Mouse (Mus musculus): ENCODE results near the gene Vezf1. TPM values are rescaled to one million over a fixed set of nuclear protein-coding genes. Genes with fewer than 3 reads are reported as not detected.
A peak's percentile ranks its signal among the peaks of the same experiment; 100 is the strongest.

Gene Vezf1
- polyA plus RNA-seq, 1 experiment, result 13.3 TPM

DNA sequence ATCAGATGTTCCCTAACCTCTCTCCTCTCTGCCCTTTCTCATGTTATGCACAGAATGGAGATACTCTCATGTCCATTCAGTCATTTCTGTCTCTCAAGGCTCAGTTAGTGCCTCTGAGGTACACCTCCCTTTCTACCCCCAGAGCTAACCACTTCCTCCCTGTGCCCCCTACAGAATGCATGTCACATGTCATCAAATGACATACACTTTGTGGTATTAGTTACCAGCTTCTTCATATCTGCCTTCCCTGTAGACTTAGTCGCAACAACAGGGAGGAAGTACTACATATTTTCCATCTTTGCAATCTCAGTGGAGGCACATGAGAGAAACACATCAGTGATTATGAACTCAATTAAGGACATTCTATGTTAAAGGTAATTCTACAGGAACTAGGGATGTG is 23.9 kb downstream of the Vezf1 start:
- H3K27me3 ChIP-seq (ENCODE audit: control insufficient read depth, insufficient read depth, insufficient read length), result no peaks in the 10 kb centered on the region
- H3K4me3 ChIP-seq (ENCODE audit: insufficient read depth, poor library complexity, severe bottlenecking), result no peak overlapping the region
- H3K36me3 ChIP-seq (ENCODE audit: control insufficient read depth, insufficient read depth), result no peaks in the 10 kb centered on the region
- no peak overlapping the region for H3ac ChIP-seq (ENCODE audit: control insufficient read depth, insufficient read length, low read depth)
- no peaks in the 10 kb centered on the region for H3K79me3 ChIP-seq (ENCODE audit: low read depth)
- no peak for TF ChIP-seq CTCF (IDR thresholded peaks at IDR 0.05; ENCODE audit: control insufficient read depth, insufficient read depth, insufficient read length)
- TF ChIP-seq MAX (IDR thresholded peaks at IDR 0.05), result no peak
- TF ChIP-seq USF1 (IDR thresholded peaks at IDR 0.05; ENCODE audit: low read depth), result no peak
- TF ChIP-seq MYOD1 (IDR thresholded peaks at IDR 0.05; ENCODE audit: control insufficient read depth, insufficient read length, low read depth), result no peak
- no peak for TF ChIP-seq CEBPB (IDR thresholded peaks at IDR 0.05; ENCODE audit: low read depth)
- no peak for TF ChIP-seq MYOG (IDR thresholded peaks at IDR 0.05; ENCODE audit: control insufficient read depth, extremely low read depth, insufficient read length)
- no peak for TF ChIP-seq FOSL1 (IDR thresholded peaks at IDR 0.05; ENCODE audit: insufficient read depth, low read length, poor library complexity, severe bottlenecking)
- no peaks in the 10 kb centered on the region for H3K79me2 ChIP-seq (ENCODE audit: control insufficient read depth, insufficient read depth)

DNA sequence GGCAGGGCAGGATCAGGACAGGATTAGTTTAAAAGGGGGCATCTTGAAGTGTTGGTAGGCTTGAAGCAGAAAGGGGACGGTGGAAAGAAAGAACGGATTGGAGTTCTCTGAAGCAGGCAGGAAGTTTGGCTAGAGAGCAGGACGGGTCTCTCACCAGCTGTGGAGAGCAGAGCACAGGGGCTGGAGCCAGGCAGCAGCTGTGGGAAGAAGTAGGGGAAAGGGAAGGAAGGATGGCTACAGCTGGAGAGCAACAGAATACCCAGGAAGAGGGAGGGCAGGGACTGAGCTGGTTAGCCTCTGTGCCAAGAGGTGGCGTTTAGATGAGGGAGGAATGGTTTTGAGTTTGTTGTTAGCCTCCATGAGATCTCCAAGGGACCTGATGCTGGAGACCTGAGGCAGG is 29.1 kb downstream of the Vezf1 start:
- no peaks in the 10 kb centered on the region for H3K27me3 ChIP-seq (ENCODE audit: control insufficient read depth, insufficient read depth, insufficient read length)
- peaks cover 39% of the 10 kb centered on the region for H3K79me2 ChIP-seq (ENCODE audit: control insufficient read depth, insufficient read depth)
- peaks cover 16% of the 10 kb centered on the region for H3K79me3 ChIP-seq (ENCODE audit: low read depth)
- no peak for TF ChIP-seq MAX (IDR thresholded peaks at IDR 0.05)
- no peak for TF ChIP-seq USF1 (IDR thresholded peaks at IDR 0.05; ENCODE audit: low read depth)
- H3K4me3 ChIP-seq (ENCODE audit: insufficient read depth, poor library complexity, severe bottlenecking), result no peak overlapping the region
- no peak overlapping the region for H3ac ChIP-seq (ENCODE audit: control insufficient read depth, insufficient read length, low read depth)
- no peaks in the 10 kb centered on the region for H3K36me3 ChIP-seq (ENCODE audit: control insufficient read depth, insufficient read depth)

DNA sequence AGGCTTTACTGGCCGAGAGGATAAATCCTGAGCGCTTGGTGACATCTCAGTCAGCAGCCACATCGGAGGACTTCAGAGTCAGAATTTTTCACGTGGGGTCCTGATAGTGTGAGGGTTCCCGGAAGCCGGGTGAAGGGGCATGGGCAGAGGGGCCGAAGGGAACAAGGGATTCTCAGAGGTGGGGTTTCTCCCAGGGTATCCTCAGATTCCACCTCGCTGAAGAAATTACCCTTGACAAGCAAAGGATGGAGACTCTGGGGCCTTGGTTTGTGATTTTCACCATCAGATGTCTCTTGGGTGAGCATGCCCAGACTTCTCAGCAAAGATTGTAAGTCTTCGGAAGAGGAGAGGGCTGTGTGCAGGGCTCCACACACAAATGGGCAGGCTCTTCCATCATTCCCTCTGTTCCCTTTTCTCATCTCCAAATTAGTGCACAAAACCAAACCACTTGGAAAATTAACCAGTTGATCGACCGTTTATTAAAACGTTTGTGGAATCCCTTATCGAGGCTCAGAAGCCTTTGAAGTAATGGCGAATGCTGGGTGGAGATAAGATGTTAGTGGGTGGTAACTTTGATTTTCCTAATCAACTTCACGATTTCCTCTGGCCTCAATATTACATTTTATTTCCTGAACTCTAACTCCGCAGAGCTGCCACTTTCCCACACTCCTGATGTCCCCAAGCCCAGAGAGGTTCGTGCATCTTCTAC is 30.1 kb downstream of the Vezf1 start, which contains the start of gene Cuedc1:
Cuedc1 (plus strand) TSS at position 38 of the 709 bp plus-strand sequence.
- H3K79me3 ChIP-seq (ENCODE audit: low read depth), result peaks cover 22% of the 10 kb centered on the region
- H3K4me3 ChIP-seq (ENCODE audit: insufficient read depth, poor library complexity, severe bottlenecking), result peak within 1 kb of the TSS; percentile 72
- TF ChIP-seq MYOD1 (IDR thresholded peaks at IDR 0.05; ENCODE audit: control insufficient read depth, insufficient read length, low read depth), result no peak
- TF ChIP-seq CEBPB (IDR thresholded peaks at IDR 0.05; ENCODE audit: low read depth), result no peak
- peaks cover 49% of the 10 kb centered on the region for H3K79me2 ChIP-seq (ENCODE audit: control insufficient read depth, insufficient read depth)
- no peaks in the 10 kb centered on the region for H3K27me3 ChIP-seq (ENCODE audit: control insufficient read depth, insufficient read depth, insufficient read length)
- no peaks in the 10 kb centered on the region for H3K36me3 ChIP-seq (ENCODE audit: control insufficient read depth, insufficient read depth)
- peak within 1 kb of the TSS; percentile 95 for H3ac ChIP-seq (ENCODE audit: control insufficient read depth, insufficient read length, low read depth)

DNA sequence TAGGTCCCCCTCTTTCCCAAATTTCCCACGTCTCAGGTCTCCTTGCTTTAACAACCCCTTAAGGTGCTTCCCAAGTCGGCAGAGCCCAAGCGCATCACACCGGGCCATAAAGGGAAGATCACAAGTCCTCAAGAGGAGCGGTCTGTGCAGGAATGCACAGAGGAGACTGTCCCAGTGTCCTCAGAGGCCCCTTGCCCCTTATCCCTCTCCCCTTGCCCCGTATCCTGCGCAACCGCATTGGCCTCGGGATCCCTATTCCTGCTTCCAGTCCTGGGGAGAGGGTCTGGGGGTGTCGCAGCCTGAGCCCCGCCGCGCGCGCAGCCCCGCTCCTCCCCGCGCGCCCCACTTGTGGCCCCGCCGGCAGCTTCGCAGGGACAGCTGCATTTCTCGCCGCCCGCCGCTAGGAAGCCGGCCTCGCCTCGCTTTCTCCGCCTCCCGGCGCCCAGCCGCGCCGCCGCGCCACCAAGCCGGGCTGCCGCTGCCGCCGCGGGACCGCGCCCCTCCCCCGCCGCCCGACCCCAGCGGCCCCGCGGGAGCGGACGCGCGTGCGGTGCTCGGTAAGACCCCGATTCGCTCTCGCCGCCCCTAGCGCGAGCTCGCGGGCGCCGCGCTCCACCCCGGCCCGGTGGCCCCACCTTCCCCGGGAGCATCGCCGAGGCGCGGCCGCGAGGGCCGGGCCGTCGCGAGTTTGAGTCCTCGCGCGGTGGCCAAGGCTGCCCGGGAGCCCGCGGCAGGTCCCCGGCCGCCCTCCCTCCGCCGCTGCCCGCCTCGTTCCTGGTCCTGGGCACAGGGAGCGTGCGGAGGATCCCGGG is 30.9 kb downstream of the Vezf1 start:
- peak overlapping the region; percentile 95 for H3ac ChIP-seq (ENCODE audit: control insufficient read depth, insufficient read length, low read depth)
- peaks cover 29% of the 10 kb centered on the region for H3K79me3 ChIP-seq (ENCODE audit: low read depth)
- TF ChIP-seq MYOG (IDR thresholded peaks at IDR 0.05; ENCODE audit: control insufficient read depth, extremely low read depth, insufficient read length), result no peak
- peak; percentile 49 for TF ChIP-seq CTCF (IDR thresholded peaks at IDR 0.05; ENCODE audit: control insufficient read depth, insufficient read depth, insufficient read length)
- peak; percentile 19 for TF ChIP-seq MAX (IDR thresholded peaks at IDR 0.05)
- no peak for TF ChIP-seq USF1 (IDR thresholded peaks at IDR 0.05; ENCODE audit: low read depth)
- TF ChIP-seq MYOD1 (IDR thresholded peaks at IDR 0.05; ENCODE audit: control insufficient read depth, insufficient read length, low read depth), result peak; percentile 16
- TF ChIP-seq CEBPB (IDR thresholded peaks at IDR 0.05; ENCODE audit: low read depth), result no peak
- TF ChIP-seq FOSL1 (IDR thresholded peaks at IDR 0.05; ENCODE audit: insufficient read depth, low read length, poor library complexity, severe bottlenecking), result no peak
- no peaks in the 10 kb centered on the region for H3K27me3 ChIP-seq (ENCODE audit: control insufficient read depth, insufficient read depth, insufficient read length)
- H3K79me2 ChIP-seq (ENCODE audit: control insufficient read depth, insufficient read depth), result peaks cover 57% of the 10 kb centered on the region
- peak overlapping the region; percentile 72 for H3K4me3 ChIP-seq (ENCODE audit: insufficient read depth, poor library complexity, severe bottlenecking)
- no peaks in the 10 kb centered on the region for H3K36me3 ChIP-seq (ENCODE audit: control insufficient read depth, insufficient read depth)

DNA sequence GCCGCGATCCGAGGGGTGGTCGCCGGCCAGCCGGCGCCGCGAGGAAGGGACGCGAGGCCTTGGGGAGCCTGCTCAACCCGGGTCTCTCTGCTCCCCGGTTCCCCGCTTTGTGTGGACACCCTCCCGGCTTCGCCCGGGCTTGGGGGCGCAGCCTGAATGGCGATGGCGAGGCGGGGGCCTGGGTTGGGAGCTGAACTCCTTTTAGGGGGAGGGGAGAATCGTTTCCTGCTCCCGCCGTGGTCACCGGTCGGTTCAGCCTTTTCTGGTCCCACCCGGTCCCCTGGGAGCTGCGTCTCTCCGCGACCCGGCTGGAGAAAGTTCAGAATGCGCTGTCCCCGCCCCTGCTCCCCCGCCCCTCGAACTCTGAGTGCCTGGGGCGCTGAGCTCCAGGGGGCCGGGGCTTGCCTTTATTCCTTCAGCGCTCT is 31.5 kb downstream of the Vezf1 start:
- no peaks in the 10 kb centered on the region for H3K36me3 ChIP-seq (ENCODE audit: control insufficient read depth, insufficient read depth)
- H3K79me2 ChIP-seq (ENCODE audit: control insufficient read depth, insufficient read depth), result peaks cover 63% of the 10 kb centered on the region
- no peaks in the 10 kb centered on the region for H3K27me3 ChIP-seq (ENCODE audit: control insufficient read depth, insufficient read depth, insufficient read length)
- TF ChIP-seq MYOG (IDR thresholded peaks at IDR 0.05; ENCODE audit: control insufficient read depth, extremely low read depth, insufficient read length) (no peak), FOSL1 (IDR thresholded peaks at IDR 0.05; ENCODE audit: insufficient read depth, low read length, poor library complexity, severe bottlenecking) (no peak), CEBPB (IDR thresholded peaks at IDR 0.05; ENCODE audit: low read depth) (no peak), MYOD1 (IDR thresholded peaks at IDR 0.05; ENCODE audit: control insufficient read depth, insufficient read length, low read depth) (no peak), MAX (IDR thresholded peaks at IDR 0.05) (no peak), CTCF (IDR thresholded peaks at IDR 0.05; ENCODE audit: control insufficient read depth, insufficient read depth, insufficient read length) (no peak), USF1 (IDR thresholded peaks at IDR 0.05; ENCODE audit: low read depth) (no peak)
- peaks cover 35% of the 10 kb centered on the region for H3K79me3 ChIP-seq (ENCODE audit: low read depth)
- H3K4me3 ChIP-seq (ENCODE audit: insufficient read depth, poor library complexity, severe bottlenecking), result peak overlapping the region; percentile 72
- H3ac ChIP-seq (ENCODE audit: control insufficient read depth, insufficient read length, low read depth), result peak overlapping the region; percentile 95
